Mouse (Mus musculus): ENCODE measurements at regions not wholly inside any gene's neighbourhood (a gene's known extent, or its start where the extent isn't known, plus 50 kb on each side); places are given as distances from the start of the nearest gene placed in this dataset.

DNA sequence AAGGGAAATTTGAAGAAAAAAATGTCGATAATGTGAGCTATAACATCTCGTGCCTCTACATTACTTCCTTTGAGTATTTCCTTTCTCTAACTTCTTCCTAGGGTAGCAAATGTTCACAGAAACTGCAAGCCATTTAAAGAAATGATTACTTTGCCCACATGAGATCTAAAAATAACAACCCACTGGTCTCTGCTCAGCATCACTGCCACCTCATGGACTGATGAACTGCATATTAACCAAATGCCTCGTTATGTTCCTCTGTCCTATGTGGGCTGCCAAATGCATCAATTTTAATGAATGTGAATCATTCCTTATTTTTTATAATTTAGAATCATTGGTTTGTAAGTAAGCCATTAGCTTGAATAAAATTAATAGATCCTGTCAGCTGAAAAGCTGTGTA, 590.0 kb upstream of the Nr3c2 start:
- ATAC-seq (ENCODE audit: low TSS enrichment), result no peak

DNA sequence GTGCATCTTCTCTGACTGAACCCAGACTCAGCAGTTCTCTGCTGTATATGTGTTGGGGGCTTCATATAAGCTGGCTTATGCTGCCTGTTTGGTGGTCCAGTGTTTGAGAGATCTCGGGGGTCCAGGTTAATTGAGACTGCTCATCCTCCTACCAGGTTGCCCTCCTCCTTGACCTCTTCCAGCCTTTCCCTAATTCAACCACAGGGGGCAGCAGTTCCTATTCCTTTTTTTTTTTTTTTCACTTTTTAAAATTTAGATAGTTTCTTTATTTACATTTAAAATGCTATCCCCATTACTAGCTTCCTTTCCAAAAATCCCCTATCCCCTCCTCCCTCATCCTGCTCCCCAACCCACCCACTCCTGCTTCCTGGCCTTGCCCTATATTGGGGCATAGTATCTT, 570.7 kb upstream of the Nr3c2 start:
- ATAC-seq (ENCODE audit: low TSS enrichment), result no peak

DNA sequence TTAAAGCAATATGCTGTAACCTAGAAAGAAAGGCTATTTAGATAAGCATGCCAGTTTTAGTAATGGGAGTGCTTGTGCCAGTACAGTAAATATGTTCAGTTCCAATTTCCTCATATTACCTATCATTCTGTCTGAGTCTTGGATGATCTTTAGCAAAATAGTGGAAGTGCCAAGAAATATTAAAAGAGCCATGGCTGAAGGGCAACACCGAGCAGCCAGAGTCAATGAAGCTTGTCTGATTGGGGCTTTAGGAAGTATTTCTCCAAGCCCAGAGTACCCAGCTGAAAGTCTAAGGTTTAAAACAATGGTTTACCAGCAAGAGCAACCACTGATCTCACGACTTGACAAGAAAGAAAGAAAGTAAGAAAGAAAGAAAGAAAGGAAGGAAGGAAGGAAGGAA, 556.2 kb upstream of the Nr3c2 start:
- no peak for ATAC-seq (ENCODE audit: low TSS enrichment)

DNA sequence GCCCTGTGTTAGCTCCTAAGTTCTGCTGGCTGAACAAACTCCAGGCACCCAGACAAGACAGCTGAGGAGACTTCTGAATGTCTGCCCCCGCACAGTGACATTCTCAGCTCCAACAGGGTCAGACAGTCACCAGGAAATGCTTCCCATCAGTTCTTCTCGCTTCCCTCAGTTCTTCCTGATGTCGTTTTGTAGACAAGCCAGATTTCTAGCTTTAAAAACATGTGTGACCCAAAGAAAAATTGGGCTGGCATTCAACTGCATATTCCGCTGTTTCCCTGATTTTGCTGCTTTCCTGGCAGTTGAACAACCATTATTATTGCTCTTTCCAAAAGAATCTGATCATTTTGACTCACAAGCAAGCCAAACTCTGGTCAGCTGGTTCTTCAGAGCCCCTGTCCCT, 553.1 kb upstream of the Nr3c2 start:
- no peak for ATAC-seq (ENCODE audit: low TSS enrichment)

DNA sequence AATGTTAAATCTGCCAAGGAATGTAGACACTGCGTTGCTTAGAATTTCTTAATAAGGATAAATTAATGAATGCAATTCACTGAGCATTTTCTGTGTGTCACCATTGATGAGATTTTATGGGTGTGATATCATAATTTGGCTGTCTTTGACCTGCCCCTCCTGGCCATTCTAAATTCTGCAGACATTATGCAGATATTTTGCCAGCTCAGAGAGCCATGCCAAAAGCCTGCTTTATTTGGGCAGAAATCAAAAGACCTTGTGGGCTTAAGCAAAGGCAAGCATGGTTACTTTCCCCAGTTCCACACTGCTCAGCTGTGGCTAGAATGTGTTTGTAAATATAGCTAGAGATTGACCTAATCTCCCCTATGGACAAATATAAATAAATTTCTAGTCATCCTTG, 552.4 kb upstream of the Nr3c2 start:
- no peak for ATAC-seq (ENCODE audit: low TSS enrichment)

DNA sequence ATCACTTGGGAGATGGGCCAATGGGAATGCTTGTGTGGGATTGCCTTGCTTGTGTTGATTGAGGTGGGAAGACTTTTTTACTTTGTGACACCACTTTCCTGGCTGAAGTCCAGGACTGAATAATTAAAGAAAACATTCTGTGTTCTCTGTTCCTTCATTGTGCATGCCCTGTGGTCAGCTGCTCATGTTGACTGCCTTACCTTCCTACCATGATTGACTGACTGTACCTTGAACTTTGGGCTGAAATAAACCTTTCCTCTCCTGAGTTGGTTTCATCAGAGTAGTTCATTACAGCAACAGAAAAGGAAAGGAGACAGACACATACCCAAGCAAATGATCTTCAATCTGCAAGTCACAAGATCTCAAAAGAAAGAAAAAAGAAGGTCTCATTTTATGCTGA, 524.9 kb upstream of the Nr3c2 start:
- ATAC-seq (ENCODE audit: low TSS enrichment), result no peak

DNA sequence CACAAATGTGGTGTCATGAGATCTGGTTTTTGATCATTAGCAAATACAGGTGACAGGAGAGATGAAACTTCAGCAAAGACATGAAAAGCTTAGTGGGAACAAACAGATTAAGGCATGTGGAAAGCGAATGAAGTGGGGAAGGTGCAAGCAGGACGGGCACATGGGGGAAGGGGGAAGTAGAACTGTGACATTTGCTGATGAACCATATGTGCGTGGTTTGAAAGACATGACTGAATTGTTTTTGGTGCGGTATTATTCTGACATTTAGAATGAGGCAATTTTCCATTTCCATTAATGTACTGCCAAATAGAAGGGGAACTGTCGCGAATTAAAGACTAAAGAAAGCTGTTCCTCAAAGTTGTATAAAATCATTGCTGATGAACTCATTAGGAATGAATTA, 521.5 kb upstream of the Nr3c2 start:
- no peak for ATAC-seq (ENCODE audit: low TSS enrichment)

DNA sequence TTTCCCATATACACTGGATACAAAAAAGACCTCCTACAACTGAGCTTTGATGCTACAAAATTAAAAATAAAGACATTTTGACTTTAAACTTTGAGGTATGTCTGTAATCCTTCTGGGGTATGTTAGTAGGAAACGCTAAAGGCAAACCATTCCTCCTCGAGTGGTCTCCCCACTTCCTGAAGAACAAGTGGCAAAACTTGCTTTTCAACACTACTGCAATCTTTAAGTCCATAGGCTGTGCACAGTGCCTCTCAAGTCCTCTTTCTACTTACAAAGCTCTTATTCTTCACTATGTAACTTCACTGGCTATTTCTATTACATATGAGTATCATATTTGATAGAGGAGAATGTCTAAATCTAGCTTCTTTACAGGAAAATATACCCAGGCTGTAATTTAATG, 517.6 kb upstream of the Nr3c2 start:
- no peak for ATAC-seq (ENCODE audit: low TSS enrichment)

DNA sequence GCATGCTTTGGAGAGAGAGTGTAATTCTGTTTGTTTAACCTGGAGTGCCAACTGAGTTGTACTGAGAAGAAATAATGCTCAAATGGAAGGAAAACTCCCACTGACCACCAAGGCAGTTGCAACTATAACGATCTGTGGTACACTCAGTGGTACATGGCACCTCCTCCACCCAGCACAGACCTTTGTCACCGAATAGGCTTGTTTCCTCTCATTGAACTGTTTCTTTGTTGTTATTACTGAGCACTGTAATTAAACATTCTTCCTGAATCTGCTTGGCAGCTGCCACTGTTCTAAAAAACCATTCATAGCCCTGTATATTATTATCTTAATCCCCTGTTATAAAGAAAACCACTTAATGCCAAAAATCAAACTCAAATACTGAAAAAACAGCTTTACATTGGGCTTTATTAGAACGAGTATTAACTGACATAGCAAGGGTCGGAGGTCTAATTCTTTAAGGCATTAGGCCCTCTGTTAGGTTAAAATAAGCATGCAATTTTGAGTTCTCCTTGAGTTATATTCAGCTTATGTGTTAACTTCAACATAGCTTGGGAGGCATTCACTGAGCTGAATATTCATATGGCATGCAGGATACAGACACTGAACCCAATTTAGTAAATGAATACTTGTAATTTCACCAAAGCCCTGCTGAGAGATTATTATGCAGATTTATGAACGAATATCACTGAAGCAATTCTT, 515.5 kb upstream of the Nr3c2 start:
- peak; percentile 83 for ATAC-seq (ENCODE audit: low TSS enrichment)

DNA sequence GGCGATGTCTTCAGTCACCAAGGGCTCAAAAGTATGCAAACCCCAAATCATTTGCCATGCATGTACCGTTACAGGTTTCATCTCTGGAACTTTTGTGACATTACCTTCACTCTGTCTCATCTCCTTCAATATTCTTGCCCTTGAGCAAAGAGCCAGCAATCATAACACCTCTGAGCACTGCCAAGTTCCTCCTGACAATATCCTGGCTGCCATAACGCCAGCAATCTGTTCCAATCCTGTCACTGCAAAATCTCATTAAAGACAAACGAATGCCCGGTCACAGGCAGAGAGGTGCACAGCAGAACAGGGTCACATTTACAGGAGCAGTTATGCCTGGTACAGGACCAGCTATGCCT, 515.0 kb upstream of the Nr3c2 start:
- ATAC-seq (ENCODE audit: low TSS enrichment), result peak; percentile 59

DNA sequence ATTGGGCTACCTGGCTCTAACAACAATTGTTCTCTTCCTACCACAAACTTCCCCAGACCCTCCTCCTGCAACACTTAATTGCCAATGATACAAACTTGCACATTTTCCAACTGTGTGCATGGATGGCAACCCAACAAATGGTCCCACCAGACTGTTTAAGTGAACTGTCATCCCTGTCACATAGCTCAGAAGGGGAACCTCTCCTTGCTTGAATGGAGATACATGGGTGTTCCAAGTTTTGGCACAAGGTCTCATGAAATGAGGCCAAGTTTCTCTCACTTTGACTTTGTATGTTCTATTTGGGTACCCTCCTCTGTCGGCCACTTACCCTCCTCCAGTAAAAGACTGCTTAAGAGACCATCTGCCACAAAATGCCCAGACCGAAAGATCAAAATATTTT, 507.2 kb upstream of the Nr3c2 start:
- ATAC-seq (ENCODE audit: low TSS enrichment), result no peak

DNA sequence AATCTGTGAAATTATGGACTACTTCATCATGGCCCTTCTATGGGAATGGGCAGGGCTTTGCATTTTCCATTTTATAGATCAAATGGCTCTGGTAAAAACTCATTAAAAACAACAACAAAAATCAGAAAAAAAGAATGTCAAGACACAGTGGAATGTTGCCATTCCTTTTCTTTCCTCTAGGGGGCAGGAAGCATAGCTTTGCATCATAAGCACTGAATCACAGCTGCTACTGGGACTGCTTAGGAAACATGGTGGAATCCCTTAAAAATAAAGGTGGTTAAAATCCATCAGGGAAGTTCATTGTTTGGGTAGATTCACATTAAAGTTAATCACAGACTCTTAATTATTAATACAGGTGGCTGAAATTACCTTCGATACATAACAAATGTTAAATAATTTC, 476.8 kb upstream of the Nr3c2 start:
- ATAC-seq (ENCODE audit: low TSS enrichment), result no peak

DNA sequence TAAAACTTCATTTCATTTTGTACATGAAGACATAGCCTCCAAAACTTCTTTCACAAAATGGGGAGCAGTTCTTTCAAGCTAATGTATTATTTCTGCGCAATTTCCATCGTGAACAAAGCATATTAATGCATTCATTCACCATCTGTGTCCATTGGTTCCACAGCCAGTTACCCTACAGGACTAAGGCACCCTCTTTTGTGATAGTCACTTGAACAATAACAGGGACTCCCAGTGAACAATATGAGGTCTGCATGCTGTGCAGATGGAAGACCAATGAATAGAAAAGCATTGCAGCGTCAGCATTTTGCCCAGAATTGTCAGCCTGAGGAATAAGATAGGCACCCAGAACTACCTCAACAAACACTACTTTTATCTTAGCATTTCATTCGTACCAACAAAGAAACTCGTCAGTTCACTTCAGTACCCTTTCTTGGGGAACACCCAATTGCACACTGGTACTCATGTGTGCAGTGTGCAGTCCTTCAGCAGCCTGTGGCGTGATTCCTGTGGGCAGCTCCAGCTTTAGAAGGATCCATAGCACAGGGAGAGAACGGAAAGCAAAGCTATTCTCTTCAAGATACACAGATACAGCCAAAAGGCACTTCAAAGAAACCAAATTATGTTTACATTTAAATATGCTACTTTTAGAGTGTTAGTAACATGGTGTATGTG, 476.2 kb upstream of the Nr3c2 start:
- no peak for ATAC-seq (ENCODE audit: low TSS enrichment)

DNA sequence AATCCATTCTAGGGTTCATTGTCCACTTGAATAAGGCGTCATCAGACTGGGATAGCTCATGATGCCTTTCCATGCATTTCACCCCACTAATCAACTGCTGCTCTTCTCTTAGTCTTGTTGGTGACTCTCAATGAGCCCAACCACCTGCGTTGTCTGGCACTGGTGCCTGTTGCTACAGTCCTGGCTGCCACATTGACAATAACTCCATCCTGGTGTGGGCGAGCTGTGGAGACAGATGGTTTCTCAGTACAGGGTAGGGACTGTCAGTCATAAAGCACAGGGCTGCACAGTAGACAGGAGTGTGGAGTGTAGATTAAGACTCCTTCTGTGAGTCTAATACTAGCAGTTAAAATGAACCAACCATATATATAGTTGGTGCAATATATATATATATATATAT, 469.4 kb upstream of the Nr3c2 start:
- 0 out of 2 replicates have a peak, but pooled peaks have one; percentile 73 for ATAC-seq (ENCODE audit: low TSS enrichment)

DNA sequence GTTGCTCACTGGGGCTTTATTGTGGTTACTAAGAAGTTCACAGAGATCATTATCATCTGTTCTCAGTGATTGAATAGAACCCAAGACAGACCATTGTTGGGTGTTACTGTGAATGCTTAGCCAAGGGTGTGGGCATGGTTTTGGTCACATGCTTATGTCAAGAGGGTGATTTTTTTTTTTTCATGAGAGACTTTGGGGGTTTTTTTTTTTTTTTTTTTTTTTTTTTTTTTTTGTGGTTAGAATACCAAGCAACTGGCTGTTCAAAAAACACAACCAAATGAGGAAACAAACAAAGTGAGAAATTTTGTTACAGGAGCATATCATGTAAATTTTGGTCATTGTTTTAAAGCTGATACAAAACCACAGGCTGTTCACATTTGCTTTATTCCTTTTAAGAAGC, 466.4 kb upstream of the Nr3c2 start:
- no peak for ATAC-seq (ENCODE audit: low TSS enrichment)

DNA sequence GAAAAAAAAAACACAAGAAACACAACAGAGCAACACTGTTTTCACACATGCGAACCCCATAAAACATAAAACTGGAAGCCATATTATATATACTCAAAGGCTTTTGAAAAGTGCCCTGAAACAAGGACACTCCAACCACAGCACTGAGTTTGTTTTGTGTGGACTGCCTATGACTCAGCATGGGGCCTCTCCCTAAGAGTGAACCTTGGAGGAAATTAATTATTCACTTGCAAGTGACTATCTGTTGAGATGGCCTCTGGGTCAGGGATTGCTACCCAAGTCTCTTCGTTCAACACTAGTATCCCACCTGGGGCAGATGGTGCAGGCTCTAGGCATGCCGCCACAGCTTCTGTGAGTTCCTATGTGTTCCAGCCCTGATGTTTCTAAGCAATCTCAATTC, 461.3 kb upstream of the Nr3c2 start:
- no peak for ATAC-seq (ENCODE audit: low TSS enrichment)

DNA sequence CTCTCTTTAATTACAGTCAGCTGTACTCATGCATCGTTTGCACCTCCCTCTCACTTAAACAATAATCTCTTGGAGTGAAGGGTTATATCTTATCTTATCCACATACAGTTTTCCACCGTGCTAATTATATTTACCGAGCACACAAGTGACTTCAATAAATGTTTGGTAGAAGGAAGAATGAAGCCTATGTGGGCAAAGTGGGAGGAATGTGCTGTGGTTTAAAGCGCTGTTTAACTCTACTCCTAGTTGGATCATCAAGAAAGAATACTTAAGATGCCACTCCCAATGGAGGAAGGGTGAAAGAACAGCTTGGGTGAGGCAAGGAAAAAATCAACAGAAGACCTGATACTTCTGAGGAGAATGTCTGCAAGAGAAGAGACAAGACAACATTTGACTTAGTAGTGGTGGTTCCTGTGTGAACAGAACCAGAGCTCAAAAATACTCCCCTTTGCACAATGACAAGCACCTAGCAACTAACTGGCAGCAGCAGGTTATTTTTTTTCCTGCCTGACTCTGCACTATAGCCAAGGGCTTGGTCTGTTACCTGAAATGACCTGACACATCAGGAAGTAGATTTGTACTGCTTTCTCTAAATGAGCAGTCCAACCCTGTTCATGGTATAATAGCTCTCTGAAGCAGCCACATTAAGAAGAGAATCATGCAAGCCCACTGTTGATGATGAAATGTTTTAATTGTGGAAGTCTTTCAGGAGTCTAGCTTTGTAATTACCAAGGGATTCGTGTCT, 424.6 kb upstream of the Nr3c2 start:
- ATAC-seq (ENCODE audit: low TSS enrichment), result no peak

DNA sequence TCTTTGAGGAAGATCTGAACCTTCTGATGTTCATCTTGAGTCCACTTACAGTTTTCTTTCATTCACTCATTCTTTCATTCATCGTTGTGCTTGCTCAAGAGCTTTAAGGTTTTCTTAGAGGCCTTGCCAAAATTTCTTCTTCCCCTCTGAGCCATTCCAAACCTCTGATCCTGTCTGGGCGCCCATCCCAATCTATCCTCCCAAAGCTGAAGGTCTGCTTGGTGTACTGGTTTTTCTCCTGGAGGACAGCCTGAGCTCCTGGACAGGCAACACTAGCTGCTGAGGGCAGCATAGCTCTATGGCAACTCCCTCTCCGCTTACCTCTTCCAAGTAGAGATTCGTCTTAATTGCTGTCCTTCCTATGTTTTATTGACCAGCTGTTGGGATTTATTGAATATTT, 420.3 kb upstream of the Nr3c2 start:
- ATAC-seq (ENCODE audit: low TSS enrichment), result no peak

DNA sequence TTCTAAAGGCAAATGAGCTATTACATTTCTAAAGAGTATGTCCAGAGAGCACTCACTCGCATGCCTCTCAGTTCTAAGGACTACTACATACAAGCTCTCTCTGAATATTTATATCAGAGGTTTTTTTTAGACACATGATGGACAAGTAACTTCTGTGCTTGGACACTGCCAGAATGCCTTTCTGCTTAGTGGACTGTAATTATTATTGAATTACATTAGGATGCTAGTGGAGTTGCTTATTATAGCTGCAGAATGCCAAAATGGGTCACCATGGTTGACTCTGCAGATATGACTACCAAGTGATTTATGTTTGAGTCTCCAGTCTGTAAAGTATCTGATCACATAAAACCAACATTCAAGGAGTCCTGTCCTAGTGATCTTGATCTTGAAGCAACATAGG, 395.6 kb upstream of the Nr3c2 start:
- ATAC-seq (ENCODE audit: low TSS enrichment), result no peak

DNA sequence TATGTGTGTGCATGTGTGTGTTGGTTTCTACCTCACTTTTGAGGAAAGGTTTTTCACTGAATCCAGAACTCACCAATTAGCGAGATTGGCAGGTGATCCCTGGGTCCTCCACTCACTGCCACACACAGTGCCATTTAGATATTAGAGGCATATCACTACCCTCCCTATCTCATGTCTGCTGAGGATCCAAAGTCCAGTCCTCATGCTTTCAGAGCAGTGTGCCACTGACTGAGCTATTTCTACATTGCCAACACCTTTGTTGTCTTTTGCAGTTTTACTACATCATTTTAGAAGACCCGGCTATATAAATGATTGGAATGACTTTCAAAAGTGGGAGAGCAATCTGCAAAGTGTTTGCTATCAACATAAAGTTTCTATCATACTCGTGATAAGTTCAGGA, 392.0 kb upstream of the Nr3c2 start:
- ATAC-seq (ENCODE audit: low TSS enrichment), result no peak

DNA sequence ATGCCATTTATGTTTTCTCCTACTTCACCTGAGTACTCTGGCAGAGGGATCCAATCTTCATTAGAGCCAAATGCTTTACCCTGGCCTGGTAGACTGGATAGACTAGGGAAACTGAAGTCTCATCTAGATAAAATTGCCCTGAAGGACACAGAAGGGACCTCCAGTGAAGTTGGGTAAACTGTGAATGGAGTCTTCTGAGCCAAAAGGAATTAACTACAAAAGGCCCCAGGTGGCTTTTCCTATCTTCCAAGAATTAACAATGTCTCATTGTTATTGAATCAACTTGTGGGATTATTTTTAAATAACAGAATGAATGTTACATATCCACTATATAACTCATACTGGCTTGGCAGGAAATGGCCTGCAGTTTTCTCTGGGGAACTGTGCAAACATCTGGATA, 390.0 kb upstream of the Nr3c2 start:
- no peak for ATAC-seq (ENCODE audit: low TSS enrichment)

DNA sequence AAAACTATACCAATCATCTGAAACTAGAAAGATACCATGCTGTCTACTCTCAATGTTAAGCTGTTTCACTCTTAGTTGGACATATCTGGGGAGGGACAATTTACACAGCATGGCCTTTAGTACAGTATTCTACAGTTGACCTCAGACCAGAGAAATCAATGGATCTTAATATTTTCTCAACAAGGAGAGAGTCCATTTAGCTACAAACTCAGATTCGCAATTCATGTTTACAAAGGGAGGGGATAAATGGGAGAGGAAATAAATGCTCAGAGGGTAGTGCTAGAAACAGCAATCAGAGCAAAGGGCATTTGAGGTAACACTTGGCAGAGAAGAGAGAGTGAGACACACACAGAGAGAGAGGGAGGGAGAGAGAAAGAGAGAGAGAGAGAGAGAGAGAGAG, 385.1 kb upstream of the Nr3c2 start:
- ATAC-seq (ENCODE audit: low TSS enrichment), result no peak

DNA sequence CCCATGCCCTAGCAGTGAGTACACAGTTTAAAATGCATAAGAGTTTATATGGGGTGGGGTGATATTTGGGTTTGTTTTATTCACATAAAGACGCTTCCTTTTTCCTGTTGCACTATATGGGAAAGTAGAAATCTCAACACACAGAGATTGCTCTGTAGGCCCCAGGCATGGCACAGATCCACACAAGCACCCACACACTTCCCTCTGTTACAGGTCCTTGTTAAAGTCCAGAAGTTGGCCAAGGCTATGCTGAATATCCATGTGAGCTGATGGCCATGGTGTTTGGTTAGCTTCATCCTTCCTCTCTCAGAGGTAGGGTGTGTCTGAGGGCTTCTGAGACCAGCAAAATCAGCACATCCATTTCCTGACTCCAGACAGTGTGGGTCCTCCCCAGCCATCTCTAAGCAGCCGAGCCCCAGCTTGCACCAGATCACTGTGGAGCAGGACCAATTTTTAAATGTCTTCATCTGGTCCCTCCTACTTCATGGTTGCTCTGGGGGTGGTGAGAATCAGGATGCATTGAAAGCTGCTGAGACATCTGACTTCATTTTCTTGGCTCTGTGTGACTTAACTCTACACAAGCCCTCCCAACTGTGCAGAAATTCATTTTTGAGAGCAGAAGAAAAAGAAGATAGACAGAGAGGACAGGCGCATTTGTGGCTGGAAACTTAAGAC, 360.3 kb upstream of the Nr3c2 start:
- ATAC-seq (ENCODE audit: low TSS enrichment), result peak; percentile 87

Data from frontal cortex, adult (tissue).